Mouse (Mus musculus) brain, embryonic 14.5 days (tissue): ENCODE results near the gene Dnajc4.

ENCODE experiments used
- CTCF ChIP-seq: fragments of 200-500 bp; IDR thresholded peaks from 2 replicates; pipeline ENCODE4 v1.5.1; 2012; ENCODE audit warnings: inconsistent platforms, mild to moderate bottlenecking, moderate library complexity, borderline replicate concordance; ENCODE audit not compliant: insufficient read depth, insufficient read length; ENCODE audit errors: extremely low read depth
- POLR2A ChIP-seq: fragments of 200-500 bp; IDR thresholded peaks from 2 replicates; pipeline ENCODE4 v1.6.1; 2012; ENCODE audit warnings: mild to moderate bottlenecking, inconsistent platforms, borderline replicate concordance; ENCODE audit not compliant: poor library complexity, insufficient read depth, insufficient read length, severe bottlenecking; ENCODE audit errors: extremely low read depth

- TF ChIP-seq CTCF (no peak), POLR2A (no peak)
These were observed 35.9 kb downstream of the Dnajc4 start for GRCm38 (mm10) chr19:6956461-6956860.
